Mouse (Mus musculus): Measurements from ENCODE around the gene Large2.

DNA sequence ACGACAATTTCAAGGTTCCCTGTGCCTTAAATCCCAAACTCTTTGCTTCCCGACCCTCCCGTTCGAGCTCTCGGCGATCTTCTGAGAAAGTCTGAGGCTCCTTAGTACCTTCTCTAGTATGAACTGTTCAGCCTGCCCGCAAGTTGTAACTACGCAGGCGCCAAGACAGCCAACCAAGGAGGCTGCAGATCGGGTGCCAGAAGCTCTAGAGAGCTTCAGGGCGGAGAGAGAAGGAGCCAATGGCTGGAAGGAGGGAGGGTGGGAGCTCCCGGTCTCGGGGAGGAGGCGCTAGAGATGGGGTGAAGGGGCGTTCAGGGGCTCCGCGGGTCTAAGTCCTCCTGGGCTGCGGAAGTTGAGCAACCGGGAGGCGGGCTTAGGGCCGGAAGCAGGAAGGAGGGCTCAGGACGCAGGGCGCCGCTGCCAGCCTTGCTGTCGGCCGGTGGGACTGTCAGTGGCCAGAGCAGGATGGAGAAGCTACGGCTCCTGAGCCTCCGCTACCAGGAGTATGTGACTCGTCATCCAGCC lies 492 bp upstream of the Large2 start:
- peak; percentile 1; the same call in 1 of the 2 replicates for TF ChIP-seq CTCF (IDR thresholded peaks at IDR 0.05; ENCODE audit: low read depth)
- TF ChIP-seq EP300 (IDR thresholded peaks at IDR 0.05; ENCODE audit: low read depth) = no peak

Measured in heart, postnatal 0 days (tissue).